Mouse (Mus musculus) erythroblast, embryonic 14.5 days (primary cell): ENCODE data around the gene Pnpla8.

Source experiments
- GATA1 ChIP-seq: IDR thresholded peaks from 2 replicates; pipeline ENCODE4 v1.6.1; 2012; ENCODE audit warnings: low read length, inconsistent platforms, mixed read lengths
- TAL1 ChIP-seq: IDR thresholded peaks from 3 replicates; pipeline ENCODE4 v1.6.1; 2012; ENCODE audit warnings: low read length, inconsistent platforms, mixed read lengths

DNA sequence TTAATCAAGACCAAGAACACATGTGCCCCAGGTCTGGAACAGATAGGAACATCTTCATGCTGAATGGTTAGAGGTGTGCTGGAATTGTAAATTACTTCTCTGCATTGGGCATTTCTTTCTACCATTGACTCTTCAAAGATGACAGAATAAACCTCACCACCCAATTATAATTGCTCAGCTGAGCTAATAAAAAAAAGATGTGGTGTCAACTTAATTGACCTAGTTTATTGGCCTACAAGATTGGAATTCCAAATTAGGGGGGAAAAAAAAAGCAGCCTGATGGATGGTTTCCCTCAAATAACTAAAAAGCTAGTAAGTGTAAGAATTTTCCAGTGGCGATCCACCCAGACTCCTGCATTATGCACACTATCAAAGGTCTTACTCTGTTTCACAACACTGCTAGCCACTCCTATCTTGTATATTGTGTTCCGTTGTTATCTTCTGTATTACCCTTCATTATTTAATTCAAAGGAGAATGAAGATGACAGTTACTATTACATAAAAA, 116.0 kb downstream of the Pnpla8 start:
- TF ChIP-seq GATA1 (no peak), TAL1 (no peak)
